Mouse (Mus musculus) kidney, embryonic 14.5 days (tissue): Measurements from ENCODE around the gene Pcca. TPM values are rescaled to one million over a fixed set of nuclear protein-coding genes. Genes with fewer than 3 reads are reported as not detected.

Source experiments
- polyA plus RNA-seq: library from polyadenylated mRNA; unstranded; fragments of >200 nt; fragmentation: Nextera tagmentation; extraction: Ambion mirVana; gene quantifications from 2 replicates; pipeline ENCODE4 v1.2.1, GENCODE M21; 2014

Gene Pcca
- polyA plus RNA-seq, 1 experiment from 2014 or later: 20.5 TPM

Other genes starting within 250 kb of the Pcca start
- not detected in 2 replicates for gene Gm5089, start 83.2 kb upstream of the Pcca start, polyA plus RNA-seq
- 0.07 and 0.10 TPM in 2 replicates for gene Zic5, start 68.6 kb upstream of the Pcca start, polyA plus RNA-seq
- gene Zic2, start 58.9 kb upstream of the Pcca start, polyA plus RNA-seq: not detected in 2 replicates
- gene Gm10837, start 43.7 kb upstream of the Pcca start, polyA plus RNA-seq: not detected in 2 replicates